Mouse (Mus musculus) ES-Bruce4 (cell line): ENCODE data around the gene Brdt. TPM values are rescaled to one million over a fixed set of nuclear protein-coding genes. Genes with fewer than 3 reads are reported as not detected.

Experiments used
- H3K27ac ChIP-seq: 2 replicates; pipeline ENCODE4 v1.5.1; 2012; ENCODE audit warnings: low read length, inconsistent platforms; ENCODE audit not compliant: insufficient read depth
- H3K27me3 ChIP-seq: 2 replicates; pipeline ENCODE4 v1.6.1; 2012; ENCODE audit warnings: mild to moderate bottlenecking, low read length, inconsistent platforms; ENCODE audit not compliant: control insufficient read depth, poor library complexity, insufficient read depth, severe bottlenecking
- H3K36me3 ChIP-seq: 2 replicates; pipeline ENCODE4 v1.6.1; 2012; ENCODE audit warnings: inconsistent platforms, mild to moderate bottlenecking, low read length, moderate library complexity; ENCODE audit not compliant: control insufficient read depth, poor library complexity, insufficient read depth, severe bottlenecking
- H3K4me1 ChIP-seq: one replicate; pipeline ENCODE4 v1.8.1; 2011; ENCODE audit warnings: low read length; ENCODE audit not compliant: control insufficient read depth, insufficient read depth
- H3K4me3 ChIP-seq: 2 replicates; pipeline ENCODE4 v1.5.1; 2011; ENCODE audit warnings: low read depth, mild to moderate bottlenecking, low read length
- H3K9ac ChIP-seq: 2 replicates; pipeline ENCODE4 v1.6.1; 2012; ENCODE audit warnings: low read depth, mild to moderate bottlenecking, inconsistent platforms; ENCODE audit not compliant: poor library complexity, severe bottlenecking
- H3K9me3 ChIP-seq: replicated peaks from 2 replicates; pipeline ENCODE4 v1.6.1; 2012; ENCODE audit warnings: mild to moderate bottlenecking, low read length, inconsistent platforms; ENCODE audit not compliant: control insufficient read depth, poor library complexity, insufficient read depth, severe bottlenecking
- CTCF ChIP-seq: IDR thresholded peaks from one replicate; pipeline ENCODE4 v1.8.1; 2011; ENCODE audit warnings: low read depth, low read length
- EP300 ChIP-seq: IDR thresholded peaks from 2 replicates; pipeline ENCODE4 v1.6.1; 2011; ENCODE audit warnings: low read depth, low read length; ENCODE audit not compliant: insufficient read depth
- POLR2A ChIP-seq: IDR thresholded peaks from one replicate; pipeline ENCODE4 v1.8.1; 2011; ENCODE audit warnings: low read length; ENCODE audit not compliant: insufficient read depth
- polyA plus RNA-seq: library from polyadenylated mRNA; stranded (reverse); fragments of >200 nt; gene quantifications from 2 replicates; pipeline ENCODE4 v1.2.4, GENCODE M21; 2011; ENCODE audit warnings: low read depth; ENCODE audit not compliant: missing spikeins, insufficient read depth, insufficient read length

The Brdt gene
- polyA plus RNA-seq, 1 experiment, result 0.82 TPM

- TF ChIP-seq POLR2A (no peak), EP300 (no peak), CTCF (no peak)
- H3K36me3 ChIP-seq, result no peaks in the 10 kb centered on the region
- no peak overlapping the region for H3K4me3 ChIP-seq
- no peak overlapping the region for H3K27ac ChIP-seq
- H3K4me1 ChIP-seq, result no peaks in the 10 kb centered on the region
- no peaks in the 10 kb centered on the region for H3K27me3 ChIP-seq
- no peaks in the 10 kb centered on the region for H3K9me3 ChIP-seq
- H3K9ac ChIP-seq, result no peak overlapping the region
These were observed 80.4 kb downstream of the Brdt start for GRCm38 (mm10) chr5:107411326-107411725.

GRCm38 (mm10) chr5:107412285-107412684 is 81.3 kb downstream of the Brdt start:
- no peaks in the 10 kb centered on the region for H3K9me3 ChIP-seq
- H3K36me3 ChIP-seq, result no peaks in the 10 kb centered on the region
- no peak overlapping the region for H3K27ac ChIP-seq
- no peak overlapping the region for H3K4me3 ChIP-seq
- no peaks in the 10 kb centered on the region for H3K27me3 ChIP-seq
- no peak overlapping the region for H3K9ac ChIP-seq
- no peaks in the 10 kb centered on the region for H3K4me1 ChIP-seq
- TF ChIP-seq POLR2A, result no peak
- TF ChIP-seq EP300, result no peak
- no peak for TF ChIP-seq CTCF

GRCm38 (mm10) chr5:107415098-107415497 is 84.1 kb downstream of the Brdt start:
- Histone ChIP-seq H3K27me3 (no peaks in the 10 kb centered on the region), H3K36me3 (no peaks in the 10 kb centered on the region), H3K9ac (no peak overlapping the region), H3K27ac (no peak overlapping the region), H3K4me3 (no peak overlapping the region), H3K4me1 (no peaks in the 10 kb centered on the region), H3K9me3 (no peaks in the 10 kb centered on the region)
- no peak for TF ChIP-seq EP300
- TF ChIP-seq POLR2A, result no peak
- no peak for TF ChIP-seq CTCF

- H3K9ac ChIP-seq, result no peak overlapping the region
- H3K4me3 ChIP-seq, result no peak overlapping the region
- H3K27me3 ChIP-seq, result no peaks in the 10 kb centered on the region
- H3K27ac ChIP-seq, result no peak overlapping the region
- no peak for TF ChIP-seq CTCF
- no peak for TF ChIP-seq EP300
- no peak for TF ChIP-seq POLR2A
- no peaks in the 10 kb centered on the region for H3K36me3 ChIP-seq
- H3K4me1 ChIP-seq, result no peaks in the 10 kb centered on the region
- H3K9me3 ChIP-seq, result no peaks in the 10 kb centered on the region
These were observed 90.7 kb downstream of the Brdt start for GRCm38 (mm10) chr5:107421676-107422075.

- no peak for TF ChIP-seq CTCF
- Histone ChIP-seq H3K36me3 (no peaks in the 10 kb centered on the region), H3K4me1 (no peaks in the 10 kb centered on the region), H3K9me3 (no peaks in the 10 kb centered on the region), H3K9ac (no peak within 1 kb of the TSS), H3K4me3 (no peak within 1 kb of the TSS), H3K27ac (no peak within 1 kb of the TSS), H3K27me3 (no peaks in the 10 kb centered on the region)
These were observed 100.3 kb downstream of the Brdt start, which contains the start of gene Lpcat2b for GRCm38 (mm10) chr5:107431249-107431648. Gene Lpcat2b (plus strand): TSS chr5:107431549.

GRCm38 (mm10) chr5:107434001-107434400 is 103.0 kb downstream of the Brdt start:
- no peak overlapping the region for H3K27ac ChIP-seq
- no peak overlapping the region for H3K9ac ChIP-seq
- no peaks in the 10 kb centered on the region for H3K4me1 ChIP-seq

More at GRCm38 (mm10) chr5:107434001-107434400, 103.0 kb downstream of the Brdt start:
- no peaks in the 10 kb centered on the region for H3K27me3 ChIP-seq
- H3K36me3 ChIP-seq, result no peaks in the 10 kb centered on the region
- no peak overlapping the region for H3K4me3 ChIP-seq
- no peaks in the 10 kb centered on the region for H3K9me3 ChIP-seq
- TF ChIP-seq EP300 (no peak), POLR2A (no peak), CTCF (no peak)
